Mouse (Mus musculus): ENCODE data around the gene Kif1b. TPM values are rescaled to one million over a fixed set of nuclear protein-coding genes. Genes with fewer than 3 reads are reported as not detected.

The Kif1b gene
- 77.1 and 90.9 TPM in 2 replicates for polyA plus RNA-seq (2016; fragmentation: Nextera tagmentation; extraction: Ambion mirVana)

- WGBS, result under 1% methylated on average over 79 of the region's 79 CpGs
Observed at GRCm38 (mm10) chr4:149307596-149308490, at the start of gene Kif1b. Kif1b (minus strand) TSS chr4:149307693.

GRCm38 (mm10) chr4:149354671-149355070 lies 47.2 kb upstream of the Kif1b start:
- H3K4me3 ChIP-seq, result no peak overlapping the region
- H3K27me3 ChIP-seq (ENCODE audit: insufficient read depth, poor library complexity, severe bottlenecking), result no peaks in the 10 kb centered on the region
- no peaks in the 10 kb centered on the region for H3K4me1 ChIP-seq (replicated peaks)
- no peaks in the 10 kb centered on the region for H3K9me3 ChIP-seq
- WGBS, result 93% methylated on average over 8 of the region's 8 CpGs
- no peak for DNase-seq (ENCODE audit: low spot score)
- no peak overlapping the region for H3K27ac ChIP-seq
- peaks cover 100% of the 10 kb centered on the region for H3K36me3 ChIP-seq

More at GRCm38 (mm10) chr4:149307596-149308490, at the start of gene Kif1b:
- H3K27ac ChIP-seq, result peak within 1 kb of the TSS; percentile 99
- no peaks in the 10 kb centered on the region for H3K9me3 ChIP-seq
- peaks cover 46% of the 10 kb centered on the region for H3K4me1 ChIP-seq (replicated peaks)
- DNase-seq (ENCODE audit: low spot score), result peak; percentile 99
- H3K27me3 ChIP-seq (ENCODE audit: insufficient read depth, poor library complexity, severe bottlenecking), result no peaks in the 10 kb centered on the region
- peak within 1 kb of the TSS; percentile 100 for H3K4me3 ChIP-seq
- H3K36me3 ChIP-seq, result no peaks in the 10 kb centered on the region

DNA sequence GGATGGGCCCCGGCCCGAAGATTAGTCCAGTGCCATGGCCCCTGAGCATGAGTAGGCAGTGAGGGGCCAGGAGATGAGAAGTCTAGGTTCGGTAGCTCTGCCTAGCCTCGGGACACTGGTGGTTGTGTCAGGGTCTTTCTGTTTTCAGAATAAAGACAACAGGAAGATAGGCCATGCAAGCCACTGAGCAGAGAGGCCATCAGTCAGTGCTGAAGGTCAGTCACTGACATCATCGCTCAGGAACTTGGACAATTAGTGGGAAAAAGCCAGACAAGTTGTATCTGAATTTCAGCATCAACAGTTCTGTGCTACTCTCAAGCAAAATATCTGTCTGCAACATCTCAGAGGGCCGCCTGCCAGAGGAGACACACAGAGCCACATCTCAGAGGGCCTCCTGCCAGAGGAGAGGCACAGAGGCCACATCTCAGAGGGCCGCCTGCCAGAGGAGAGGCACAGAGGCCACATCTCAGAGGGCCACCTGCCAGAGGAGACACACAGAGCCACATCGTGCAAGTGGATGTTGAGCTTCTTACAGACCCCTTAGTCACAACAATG lies 44.2 kb upstream of the Kif1b start:
- H3K27me3 ChIP-seq (ENCODE audit: insufficient read depth, poor library complexity, severe bottlenecking), result no peaks in the 10 kb centered on the region
- 90% methylated on average over 8 of the region's 8 CpGs for WGBS
- H3K36me3 ChIP-seq, result peaks cover 97% of the 10 kb centered on the region
- no peaks in the 10 kb centered on the region for H3K4me1 ChIP-seq (replicated peaks)
- DNase-seq (ENCODE audit: low spot score), result no peak
- no peaks in the 10 kb centered on the region for H3K9me3 ChIP-seq
- no peak overlapping the region for H3K27ac ChIP-seq
- H3K4me3 ChIP-seq, result no peak overlapping the region

DNA sequence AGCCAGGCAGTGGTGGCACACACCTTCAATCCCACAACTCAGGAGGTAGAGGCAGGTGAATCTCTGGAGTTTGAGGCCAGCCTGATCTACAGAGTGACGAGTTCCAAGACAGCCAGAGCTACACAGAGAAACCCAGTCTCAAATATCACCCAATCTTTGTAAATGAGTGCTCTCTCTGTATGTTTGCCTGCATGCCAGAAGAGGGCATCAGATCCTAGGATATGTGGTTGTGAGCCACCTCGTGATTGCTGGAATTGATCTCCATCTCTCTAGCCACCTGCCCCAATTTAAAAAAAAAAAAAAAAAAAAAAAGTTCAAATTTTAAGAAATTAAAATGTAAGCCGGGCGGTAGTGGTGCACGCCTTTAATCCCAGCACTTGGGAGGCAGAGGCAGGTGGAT lies 41.5 kb upstream of the Kif1b start:
- DNase-seq (ENCODE audit: low spot score), result no peak
- H3K36me3 ChIP-seq, result peaks cover 97% of the 10 kb centered on the region
- no peaks in the 10 kb centered on the region for H3K4me1 ChIP-seq (replicated peaks)
- no peaks in the 10 kb centered on the region for H3K27me3 ChIP-seq (ENCODE audit: insufficient read depth, poor library complexity, severe bottlenecking)
- no peak overlapping the region for H3K4me3 ChIP-seq
- H3K9me3 ChIP-seq, result no peaks in the 10 kb centered on the region
- no peak overlapping the region for H3K27ac ChIP-seq
- WGBS, result 80% methylated on average over 5 of the region's 5 CpGs

GRCm38 (mm10) chr4:149345873-149346272 lies 38.4 kb upstream of the Kif1b start:
- WGBS, result 77% methylated on average over 5 of the region's 5 CpGs
- H3K36me3 ChIP-seq, result peaks cover 97% of the 10 kb centered on the region

DNA sequence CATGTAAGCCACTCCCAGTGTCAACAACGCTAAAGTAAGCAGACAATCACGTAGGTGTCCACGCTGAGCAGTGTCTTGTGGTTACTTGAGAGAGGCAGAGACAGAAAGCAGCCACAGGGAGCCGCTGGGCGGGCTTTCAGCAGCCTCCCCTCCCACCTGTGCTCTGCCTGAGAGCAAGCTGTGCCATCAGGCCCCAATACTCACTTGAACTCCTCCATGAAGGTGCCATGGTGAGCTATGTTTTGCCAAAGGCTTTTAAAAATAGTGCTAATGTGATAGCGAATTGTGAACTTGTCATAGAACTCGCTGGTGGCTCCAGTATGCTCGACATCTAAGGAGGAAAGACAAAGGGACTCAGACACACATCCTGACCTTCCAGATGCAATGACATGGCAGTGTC lies 36.8 kb upstream of the Kif1b start:
- Histone ChIP-seq H3K4me3 (no peak overlapping the region), H3K27ac (no peak overlapping the region), H3K4me1 (replicated peaks) (peaks cover 22% of the 10 kb centered on the region), H3K27me3 (ENCODE audit: insufficient read depth, poor library complexity, severe bottlenecking) (no peaks in the 10 kb centered on the region), H3K9me3 (no peaks in the 10 kb centered on the region), H3K36me3 (peaks cover 97% of the 10 kb centered on the region)
- DNase-seq (ENCODE audit: low spot score), result no peak
- 83% methylated on average over 8 of the region's 8 CpGs for WGBS

More at GRCm38 (mm10) chr4:149345873-149346272, 38.4 kb upstream of the Kif1b start:
- no peak overlapping the region for H3K27ac ChIP-seq
- no peaks in the 10 kb centered on the region for H3K9me3 ChIP-seq
- no peak overlapping the region for H3K4me3 ChIP-seq
- no peak for DNase-seq (ENCODE audit: low spot score)
- peaks cover 7% of the 10 kb centered on the region for H3K4me1 ChIP-seq (replicated peaks)
- no peaks in the 10 kb centered on the region for H3K27me3 ChIP-seq (ENCODE audit: insufficient read depth, poor library complexity, severe bottlenecking)

DNA sequence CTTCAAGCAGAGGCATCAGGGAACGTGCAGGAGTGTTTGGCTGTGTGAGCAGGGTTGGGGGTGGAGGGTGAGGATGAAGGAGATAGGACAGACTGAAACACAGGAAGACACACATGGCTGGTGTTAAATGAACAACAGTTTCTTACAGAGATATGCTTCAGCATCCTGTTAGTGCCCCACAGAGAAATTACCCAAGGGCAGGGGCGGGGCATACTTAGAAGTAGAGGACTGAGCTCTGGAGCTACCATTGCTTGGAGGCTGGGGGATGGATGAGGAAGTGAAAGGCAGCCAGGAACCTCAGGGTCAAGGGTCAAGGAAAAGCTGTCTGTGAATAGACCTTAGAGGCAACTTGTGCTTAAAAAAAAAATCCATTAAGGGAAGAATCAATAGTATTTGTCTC lies 33.2 kb upstream of the Kif1b start:
- 71% methylated on average over 2 of the region's 2 CpGs for WGBS
- peak; percentile 8 for DNase-seq (ENCODE audit: low spot score)
- no peaks in the 10 kb centered on the region for H3K9me3 ChIP-seq
- no peak overlapping the region for H3K4me3 ChIP-seq
- peak overlapping the region; percentile 12; the same call in 1 of the 2 replicates for H3K27ac ChIP-seq
- H3K36me3 ChIP-seq, result peaks cover 97% of the 10 kb centered on the region
- no peaks in the 10 kb centered on the region for H3K27me3 ChIP-seq (ENCODE audit: insufficient read depth, poor library complexity, severe bottlenecking)
- H3K4me1 ChIP-seq (replicated peaks), result peaks cover 22% of the 10 kb centered on the region

GRCm38 (mm10) chr4:149339426-149340214 lies 32.1 kb upstream of the Kif1b start:
- 55% methylated on average over 5 of the region's 5 CpGs for WGBS
- DNase-seq (ENCODE audit: low spot score), result no peak
- no peaks in the 10 kb centered on the region for H3K27me3 ChIP-seq (ENCODE audit: insufficient read depth, poor library complexity, severe bottlenecking)
- H3K4me3 ChIP-seq, result no peak overlapping the region
- peaks cover 22% of the 10 kb centered on the region for H3K4me1 ChIP-seq (replicated peaks)
- 0 out of 2 replicates have a peak overlapping the region, but pooled peaks have one; percentile 12 for H3K27ac ChIP-seq
- H3K9me3 ChIP-seq, result no peaks in the 10 kb centered on the region
- H3K36me3 ChIP-seq, result peaks cover 97% of the 10 kb centered on the region

- Histone ChIP-seq H3K4me3 (no peak overlapping the region), H3K27ac (no peak overlapping the region), H3K4me1 (replicated peaks) (peaks cover 22% of the 10 kb centered on the region), H3K9me3 (no peaks in the 10 kb centered on the region), H3K27me3 (ENCODE audit: insufficient read depth, poor library complexity, severe bottlenecking) (no peaks in the 10 kb centered on the region), H3K36me3 (peaks cover 97% of the 10 kb centered on the region)
- 88% methylated on average over 2 of the region's 2 CpGs for WGBS
- no peak for DNase-seq (ENCODE audit: low spot score)
Observed at GRCm38 (mm10) chr4:149338137-149338536, 30.6 kb upstream of the Kif1b start.

- Histone ChIP-seq H3K27me3 (ENCODE audit: insufficient read depth, poor library complexity, severe bottlenecking) (no peaks in the 10 kb centered on the region), H3K4me3 (no peak overlapping the region), H3K36me3 (peaks cover 97% of the 10 kb centered on the region), H3K9me3 (no peaks in the 10 kb centered on the region), H3K27ac (no peak overlapping the region), H3K4me1 (replicated peaks) (peaks cover 22% of the 10 kb centered on the region)
- no peak for DNase-seq (ENCODE audit: low spot score)
- WGBS, result 94% methylated on average over 9 of the region's 9 CpGs
Observed at GRCm38 (mm10) chr4:149337353-149337752, 29.9 kb upstream of the Kif1b start.

DNA sequence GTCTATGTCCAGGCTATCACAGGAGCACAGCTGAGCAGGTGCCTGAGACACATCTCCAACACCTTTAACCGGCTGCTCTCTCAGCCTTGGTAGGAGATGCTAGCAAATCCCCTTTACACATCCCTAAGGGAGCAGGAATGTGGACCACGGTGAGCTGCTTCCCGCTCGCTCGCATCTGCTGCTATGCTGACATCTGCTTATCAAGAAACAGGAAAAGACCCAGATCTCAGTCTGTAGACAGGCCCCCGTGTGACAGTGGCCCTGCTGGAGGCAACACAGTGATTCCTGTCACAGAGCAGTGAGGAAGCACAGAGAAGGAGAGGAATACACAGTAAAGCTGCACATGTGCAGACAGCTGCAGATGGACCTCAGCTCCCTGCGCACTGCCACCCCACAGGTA lies 28.8 kb upstream of the Kif1b start:
- peaks cover 97% of the 10 kb centered on the region for H3K36me3 ChIP-seq
- WGBS, result 91% methylated on average over 7 of the region's 7 CpGs
- no peak overlapping the region for H3K27ac ChIP-seq
- no peaks in the 10 kb centered on the region for H3K27me3 ChIP-seq (ENCODE audit: insufficient read depth, poor library complexity, severe bottlenecking)
- no peak for DNase-seq (ENCODE audit: low spot score)
- H3K4me1 ChIP-seq (replicated peaks), result peaks cover 19% of the 10 kb centered on the region
- H3K4me3 ChIP-seq, result no peak overlapping the region
- no peaks in the 10 kb centered on the region for H3K9me3 ChIP-seq

DNA sequence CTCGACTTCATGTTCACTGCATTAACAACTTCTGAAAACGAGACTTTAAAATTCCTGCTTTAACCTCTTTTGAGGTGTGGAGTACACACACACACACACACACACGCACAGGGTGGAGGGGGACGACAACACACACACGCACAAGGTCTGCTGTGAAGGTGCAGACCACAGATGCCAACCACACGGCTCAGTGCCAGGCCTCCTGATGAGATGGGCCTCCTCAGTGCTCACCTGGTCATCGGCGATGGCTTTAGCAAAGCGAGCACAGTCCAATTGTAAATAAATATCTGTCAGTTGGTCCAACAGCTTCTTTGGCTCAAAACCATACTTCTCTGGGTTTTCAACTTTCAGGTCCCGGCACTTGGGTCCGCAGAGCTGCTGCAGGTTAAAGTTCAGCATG lies 27.4 kb upstream of the Kif1b start:
- H3K9me3 ChIP-seq, result no peaks in the 10 kb centered on the region
- H3K4me3 ChIP-seq, result no peak overlapping the region
- H3K4me1 ChIP-seq (replicated peaks), result peaks cover 5% of the 10 kb centered on the region
- H3K27me3 ChIP-seq (ENCODE audit: insufficient read depth, poor library complexity, severe bottlenecking), result no peaks in the 10 kb centered on the region
- peaks cover 97% of the 10 kb centered on the region for H3K36me3 ChIP-seq
- H3K27ac ChIP-seq, result no peak overlapping the region
- no peak for DNase-seq (ENCODE audit: low spot score)
- WGBS, result 94% methylated on average over 11 of the region's 11 CpGs
